Mouse (Mus musculus): ENCODE data around the gene Pkp4. TPM values are rescaled to one million over a fixed set of nuclear protein-coding genes. Genes with fewer than 3 reads are reported as not detected.

Pkp4 gene
- polyA plus RNA-seq, 1 experiment = 58.0 TPM

DNA sequence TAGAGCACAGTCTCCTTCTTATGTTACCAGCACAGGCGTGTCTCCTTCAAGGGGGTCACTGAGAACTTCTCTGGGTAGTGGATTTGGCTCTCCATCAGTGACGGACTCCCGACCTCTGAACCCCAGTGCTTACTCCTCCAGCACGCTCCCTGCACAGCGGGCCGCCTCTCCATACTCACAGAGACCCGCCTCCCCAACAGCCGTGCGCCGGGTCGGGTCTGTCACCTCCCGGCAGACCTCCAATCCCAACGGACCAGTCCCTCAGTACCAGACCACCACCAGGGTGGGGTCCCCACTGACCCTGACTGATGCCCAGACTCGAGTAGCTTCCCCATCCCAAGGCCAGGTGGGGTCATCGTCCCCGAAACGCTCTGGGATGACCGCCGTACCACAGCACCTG is 147.4 kb downstream of the Pkp4 start:
- TF ChIP-seq POLR2A (IDR thresholded peaks at IDR 0.05; ENCODE audit: borderline replicate concordance, extremely low read depth, insufficient read depth, insufficient read length, poor library complexity, severe bottlenecking) = no peak
- TF ChIP-seq CTCF (IDR thresholded peaks at IDR 0.05; ENCODE audit: borderline replicate concordance, extremely low read depth, insufficient read depth, insufficient read length) = no peak
- DNase-seq (ENCODE audit: low read depth) = no peak

DNA sequence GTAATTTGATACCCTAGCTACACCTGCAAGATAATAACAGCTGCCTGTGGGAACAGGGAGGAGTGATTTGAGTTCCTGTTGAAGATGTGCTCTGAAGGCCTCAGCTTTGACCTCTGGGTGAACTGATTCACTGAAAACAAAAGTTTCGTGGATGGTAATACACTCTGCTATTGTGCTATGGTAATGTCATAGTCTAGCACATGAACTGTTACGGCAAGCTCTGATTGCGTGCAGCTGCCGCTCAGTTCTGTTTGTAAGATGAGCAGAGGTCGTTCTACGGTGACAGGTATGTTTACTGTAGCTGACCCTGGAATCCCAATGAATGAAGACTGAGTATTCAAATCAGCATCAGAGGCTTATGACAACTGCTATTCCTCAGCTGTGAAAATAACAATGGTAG is 152.6 kb downstream of the Pkp4 start:
- TF ChIP-seq CTCF (IDR thresholded peaks at IDR 0.05; ENCODE audit: borderline replicate concordance, extremely low read depth, insufficient read depth, insufficient read length) (no peak), POLR2A (IDR thresholded peaks at IDR 0.05; ENCODE audit: borderline replicate concordance, extremely low read depth, insufficient read depth, insufficient read length, poor library complexity, severe bottlenecking) (no peak)
- DNase-seq (ENCODE audit: low read depth) = peak; percentile 25

DNA sequence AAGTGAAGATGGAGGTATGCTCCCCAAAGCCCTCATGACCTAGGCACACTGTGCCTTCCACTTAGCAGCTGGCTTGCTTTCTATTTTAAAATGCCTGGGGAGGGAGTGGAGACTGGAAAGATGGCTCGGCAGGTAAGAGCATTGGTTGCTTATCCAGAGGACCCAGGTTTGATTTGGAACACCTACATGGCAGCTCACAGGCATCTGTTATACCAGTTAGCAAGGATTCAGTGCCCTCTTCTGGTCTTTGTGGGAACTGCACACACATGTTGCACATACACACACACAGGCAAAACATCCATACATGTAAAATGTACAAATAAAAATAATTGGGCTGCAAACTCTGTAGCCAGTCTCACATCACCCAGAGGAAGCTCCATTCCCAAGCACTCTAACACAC is 158.0 kb downstream of the Pkp4 start:
- no peak for TF ChIP-seq CTCF (IDR thresholded peaks at IDR 0.05; ENCODE audit: borderline replicate concordance, extremely low read depth, insufficient read depth, insufficient read length)
- no peak for TF ChIP-seq POLR2A (IDR thresholded peaks at IDR 0.05; ENCODE audit: borderline replicate concordance, extremely low read depth, insufficient read depth, insufficient read length, poor library complexity, severe bottlenecking)
- DNase-seq (ENCODE audit: low read depth) = no peak

DNA sequence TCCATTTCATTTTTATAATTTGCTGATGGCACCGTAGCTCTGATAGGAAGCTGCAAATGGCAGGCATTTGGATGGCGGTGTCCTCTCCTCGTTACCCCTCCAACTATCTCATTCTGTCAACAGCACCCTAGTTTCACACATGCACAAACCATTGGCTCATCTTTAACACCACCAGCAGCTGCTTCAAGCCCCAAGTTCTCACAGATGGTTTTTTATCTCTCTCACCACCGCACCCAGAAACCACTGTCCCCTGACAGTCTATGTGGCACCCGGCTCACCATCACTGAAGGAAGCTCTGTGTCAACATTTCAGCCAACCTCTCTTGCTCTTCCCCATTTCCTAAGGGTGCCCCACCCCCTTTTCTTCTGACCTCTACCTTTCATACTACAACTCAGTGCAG is 167.3 kb downstream of the Pkp4 start:
- no peak for DNase-seq (ENCODE audit: low read depth)
- no peak for TF ChIP-seq POLR2A (IDR thresholded peaks at IDR 0.05; ENCODE audit: borderline replicate concordance, extremely low read depth, insufficient read depth, insufficient read length, poor library complexity, severe bottlenecking)
- TF ChIP-seq CTCF (IDR thresholded peaks at IDR 0.05; ENCODE audit: borderline replicate concordance, extremely low read depth, insufficient read depth, insufficient read length) = no peak

DNA sequence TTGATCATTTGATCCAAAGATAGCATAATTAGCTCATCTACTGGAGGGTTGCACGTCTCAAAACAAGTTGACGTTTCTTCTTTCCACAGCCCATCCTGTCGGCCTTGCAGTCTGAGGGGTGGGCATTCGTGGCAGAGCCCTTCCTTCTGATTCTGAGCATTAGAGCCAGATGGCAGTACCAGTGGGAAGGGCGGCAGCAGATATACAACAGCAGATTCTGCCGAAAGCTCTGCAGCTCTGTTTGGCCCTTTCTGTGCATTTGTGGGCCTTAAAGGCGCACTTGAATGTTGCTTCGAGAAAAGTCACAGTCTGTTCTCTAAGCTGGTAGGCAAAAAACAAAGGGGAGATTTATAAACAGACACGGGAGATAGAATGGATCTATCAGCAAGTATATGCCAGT is 170.4 kb downstream of the Pkp4 start:
- TF ChIP-seq POLR2A (IDR thresholded peaks at IDR 0.05; ENCODE audit: borderline replicate concordance, extremely low read depth, insufficient read depth, insufficient read length, poor library complexity, severe bottlenecking) (no peak), CTCF (IDR thresholded peaks at IDR 0.05; ENCODE audit: borderline replicate concordance, extremely low read depth, insufficient read depth, insufficient read length) (no peak)
- no peak for DNase-seq (ENCODE audit: low read depth)

DNA sequence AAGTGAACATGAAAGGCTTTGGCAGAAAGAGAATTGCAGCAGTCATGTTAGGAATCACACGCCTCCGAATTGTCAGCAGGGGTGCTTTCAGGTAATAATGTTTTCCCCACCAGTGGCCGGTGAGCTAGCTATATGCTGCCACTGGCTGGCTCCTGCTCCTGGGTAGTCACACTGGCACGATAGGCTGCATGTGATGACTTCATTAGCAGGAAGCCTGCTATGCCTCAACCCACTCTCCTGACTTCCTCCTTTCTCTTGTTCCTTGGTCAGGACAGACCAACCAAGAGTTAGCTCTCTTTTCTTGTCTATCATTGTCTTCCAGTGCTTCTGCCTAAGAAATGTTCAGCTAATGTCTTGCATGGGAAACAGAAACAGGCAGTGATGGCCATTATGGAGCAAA is 171.9 kb downstream of the Pkp4 start:
- no peak for DNase-seq (ENCODE audit: low read depth)
- no peak for TF ChIP-seq CTCF (IDR thresholded peaks at IDR 0.05; ENCODE audit: borderline replicate concordance, extremely low read depth, insufficient read depth, insufficient read length)
- no peak for TF ChIP-seq POLR2A (IDR thresholded peaks at IDR 0.05; ENCODE audit: borderline replicate concordance, extremely low read depth, insufficient read depth, insufficient read length, poor library complexity, severe bottlenecking)

DNA sequence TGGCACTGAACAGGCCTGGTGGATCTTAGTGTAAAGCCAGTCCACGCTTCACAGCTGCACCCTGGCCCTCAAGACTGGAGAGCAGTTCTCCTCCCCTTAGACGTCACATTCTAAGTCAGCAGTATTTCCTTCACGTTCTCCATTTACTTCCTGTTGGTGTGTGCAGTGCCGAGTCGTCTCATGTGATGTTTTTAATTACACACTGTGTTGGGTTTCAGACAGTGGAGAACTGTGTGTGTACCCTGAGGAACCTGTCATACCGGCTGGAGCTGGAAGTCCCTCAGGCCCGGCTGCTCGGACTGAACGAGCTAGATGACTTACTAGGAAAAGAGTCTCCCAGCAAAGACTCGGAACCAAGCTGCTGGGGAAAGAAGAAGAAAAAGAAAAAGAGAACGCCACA is 177.9 kb downstream of the Pkp4 start:
- DNase-seq (ENCODE audit: low read depth) = no peak

DNA sequence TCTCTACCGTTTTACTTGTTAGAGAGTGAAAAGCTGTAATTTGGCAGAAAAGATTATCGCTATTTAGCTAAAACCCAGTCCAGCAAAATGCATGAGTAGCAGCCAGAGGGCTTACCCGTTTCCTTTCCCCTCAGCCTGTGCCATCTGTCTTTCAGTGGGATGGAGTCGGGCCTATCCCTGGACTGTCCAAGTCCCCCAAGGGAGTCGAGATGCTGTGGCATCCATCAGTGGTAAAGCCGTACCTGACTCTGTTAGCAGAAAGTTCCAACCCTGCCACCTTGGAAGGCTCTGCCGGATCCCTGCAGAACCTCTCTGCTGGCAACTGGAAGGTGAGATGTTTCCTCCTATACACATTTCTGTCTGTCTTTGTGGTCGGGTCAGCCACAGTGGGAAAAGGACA is 178.3 kb downstream of the Pkp4 start:
- no peak for TF ChIP-seq CTCF (IDR thresholded peaks at IDR 0.05; ENCODE audit: borderline replicate concordance, extremely low read depth, insufficient read depth, insufficient read length)
- no peak for TF ChIP-seq POLR2A (IDR thresholded peaks at IDR 0.05; ENCODE audit: borderline replicate concordance, extremely low read depth, insufficient read depth, insufficient read length, poor library complexity, severe bottlenecking)
- DNase-seq (ENCODE audit: low read depth) = no peak

More for the DNA sequence above, 177.9 kb downstream of the Pkp4 start:
- no peak for TF ChIP-seq POLR2A (IDR thresholded peaks at IDR 0.05; ENCODE audit: borderline replicate concordance, extremely low read depth, insufficient read depth, insufficient read length, poor library complexity, severe bottlenecking)
- no peak for TF ChIP-seq CTCF (IDR thresholded peaks at IDR 0.05; ENCODE audit: borderline replicate concordance, extremely low read depth, insufficient read depth, insufficient read length)

DNA sequence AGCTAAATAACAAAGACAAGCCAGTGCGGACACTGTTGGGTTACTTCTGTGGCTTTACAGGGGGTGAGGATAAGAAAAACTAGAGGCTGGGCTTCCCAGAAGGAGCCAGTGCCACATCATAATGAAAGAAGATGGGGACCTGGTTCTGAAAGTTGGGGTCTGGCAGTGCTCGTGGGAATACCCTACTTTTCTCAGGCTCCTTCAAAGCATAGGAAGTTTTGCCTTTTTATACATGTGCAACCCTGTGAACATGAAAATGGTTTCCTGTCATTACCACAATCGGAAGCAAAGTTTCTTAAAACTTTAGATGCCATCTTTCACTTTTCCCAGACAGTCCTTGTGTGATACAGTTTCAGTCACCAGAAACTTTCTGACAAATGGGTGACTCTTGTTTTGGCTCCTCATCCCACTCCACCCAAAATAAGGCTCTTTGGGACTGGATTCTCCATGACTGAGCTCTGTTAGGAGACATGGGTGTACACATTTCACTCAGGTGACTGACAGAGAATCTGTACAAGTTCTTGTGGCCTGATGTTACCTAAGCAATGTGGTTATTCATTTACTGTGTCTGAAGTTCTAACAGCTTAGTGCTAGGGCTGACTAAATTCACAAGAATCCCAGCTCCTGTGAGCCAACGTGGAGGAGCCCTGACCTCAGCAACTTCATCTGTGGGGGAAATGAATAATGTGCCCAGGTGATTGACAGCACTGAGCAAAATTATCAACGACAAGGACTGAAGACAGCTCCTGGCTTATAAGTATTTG is 179.3 kb downstream of the Pkp4 start:
- no peak for TF ChIP-seq POLR2A (IDR thresholded peaks at IDR 0.05; ENCODE audit: borderline replicate concordance, extremely low read depth, insufficient read depth, insufficient read length, poor library complexity, severe bottlenecking)
- TF ChIP-seq CTCF (IDR thresholded peaks at IDR 0.05; ENCODE audit: borderline replicate concordance, extremely low read depth, insufficient read depth, insufficient read length) = no peak
- DNase-seq (ENCODE audit: low read depth) = no peak

DNA sequence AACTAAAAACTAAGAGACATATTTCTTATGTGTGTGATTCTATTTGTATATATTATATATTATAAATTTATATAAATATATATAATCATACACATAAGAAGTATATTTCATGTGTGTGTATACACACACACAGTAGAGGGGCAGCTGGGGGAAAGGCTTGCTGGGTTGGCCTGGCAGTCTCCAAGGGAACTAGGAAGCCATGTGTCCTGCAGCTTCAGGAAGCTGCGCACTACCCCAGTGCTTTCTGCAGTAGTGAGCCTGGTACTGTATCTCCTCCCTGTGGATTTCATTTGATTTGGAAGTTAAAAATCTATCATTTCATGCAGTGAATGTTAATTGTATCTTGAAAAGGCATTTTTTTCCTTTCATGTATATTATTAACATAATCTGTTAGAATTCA is 180.2 kb downstream of the Pkp4 start:
- DNase-seq (ENCODE audit: low read depth) = no peak
- no peak for TF ChIP-seq POLR2A (IDR thresholded peaks at IDR 0.05; ENCODE audit: borderline replicate concordance, extremely low read depth, insufficient read depth, insufficient read length, poor library complexity, severe bottlenecking)
- TF ChIP-seq CTCF (IDR thresholded peaks at IDR 0.05; ENCODE audit: borderline replicate concordance, extremely low read depth, insufficient read depth, insufficient read length) = no peak

DNA sequence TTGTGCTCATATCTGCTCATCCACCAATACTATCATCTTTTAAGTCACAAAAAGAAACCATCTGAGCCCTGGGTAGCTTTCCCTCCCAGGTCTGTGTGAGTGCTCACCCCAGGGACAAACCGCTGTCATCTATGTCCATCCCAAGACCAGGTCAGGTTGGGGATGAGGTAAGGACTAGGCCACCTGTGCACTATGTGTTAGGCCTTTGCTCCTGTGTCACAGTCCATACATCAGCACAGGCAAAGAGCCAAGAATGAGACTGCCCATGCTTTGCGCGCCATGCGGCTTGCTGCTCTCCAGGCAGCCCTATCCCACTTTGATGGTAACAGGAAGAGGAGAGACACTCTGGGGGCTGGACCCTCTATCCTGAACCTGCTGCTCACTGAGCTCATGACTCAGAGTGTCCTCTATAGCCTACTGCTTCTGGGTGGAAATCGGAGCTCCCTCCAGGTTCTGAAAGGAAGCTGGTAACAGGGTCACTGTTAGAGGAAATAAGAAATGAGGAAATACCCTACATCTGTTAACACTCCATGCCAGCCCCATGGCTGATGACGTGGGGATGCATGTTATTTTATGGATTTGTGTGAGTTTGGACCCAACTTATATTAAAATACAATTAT is 182.1 kb downstream of the Pkp4 start:
- TF ChIP-seq CTCF (IDR thresholded peaks at IDR 0.05; ENCODE audit: borderline replicate concordance, extremely low read depth, insufficient read depth, insufficient read length) = no peak
- TF ChIP-seq POLR2A (IDR thresholded peaks at IDR 0.05; ENCODE audit: borderline replicate concordance, extremely low read depth, insufficient read depth, insufficient read length, poor library complexity, severe bottlenecking) = no peak

DNA sequence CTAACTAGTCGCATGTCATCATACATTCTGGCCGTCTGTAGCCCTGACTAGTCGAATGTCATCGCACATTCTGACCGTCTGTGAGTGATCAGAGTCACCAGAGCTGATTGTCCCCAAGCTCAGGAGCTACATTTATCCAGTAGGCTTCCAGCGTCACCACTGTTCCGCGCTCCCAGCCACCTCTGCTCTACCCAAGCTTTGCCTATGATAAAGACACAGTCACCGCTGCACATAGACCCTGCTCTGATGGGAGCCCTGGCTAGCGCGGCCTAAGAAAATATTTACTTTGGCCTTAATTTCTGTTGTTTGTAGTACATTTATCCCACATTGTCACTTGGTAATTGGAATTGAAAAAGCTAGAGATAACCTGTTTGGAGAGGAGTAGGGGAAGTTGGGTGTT is 183.2 kb downstream of the Pkp4 start:
- no peak for DNase-seq (ENCODE audit: low read depth)
- TF ChIP-seq POLR2A (IDR thresholded peaks at IDR 0.05; ENCODE audit: borderline replicate concordance, extremely low read depth, insufficient read depth, insufficient read length, poor library complexity, severe bottlenecking) (no peak), CTCF (IDR thresholded peaks at IDR 0.05; ENCODE audit: borderline replicate concordance, extremely low read depth, insufficient read depth, insufficient read length) (no peak)

More for the DNA sequence above, 182.1 kb downstream of the Pkp4 start:
- no peak for DNase-seq (ENCODE audit: low read depth)
